Mouse (Mus musculus) adrenal gland, postnatal 36 days (tissue): ENCODE data around the gene Apoc3. TPM values are rescaled to one million over a fixed set of nuclear protein-coding genes. Genes with fewer than 3 reads are reported as not detected.

Experiments
- DNase-seq, 2 experiments: peaks; one replicate each; pipeline ENCODE4 v3.0.0; 2021; ENCODE audit warnings: mixed read lengths in 1 of 2
- total RNA-seq, 2 experiments: library from RNA; stranded (reverse); gene quantifications; 2 replicates each; pipeline ENCODE4 v1.2.3; 2021

The Apoc3 gene
- total RNA-seq, 2 experiments from 2014 or later: 6.8 to 12.5 TPM

DNA sequence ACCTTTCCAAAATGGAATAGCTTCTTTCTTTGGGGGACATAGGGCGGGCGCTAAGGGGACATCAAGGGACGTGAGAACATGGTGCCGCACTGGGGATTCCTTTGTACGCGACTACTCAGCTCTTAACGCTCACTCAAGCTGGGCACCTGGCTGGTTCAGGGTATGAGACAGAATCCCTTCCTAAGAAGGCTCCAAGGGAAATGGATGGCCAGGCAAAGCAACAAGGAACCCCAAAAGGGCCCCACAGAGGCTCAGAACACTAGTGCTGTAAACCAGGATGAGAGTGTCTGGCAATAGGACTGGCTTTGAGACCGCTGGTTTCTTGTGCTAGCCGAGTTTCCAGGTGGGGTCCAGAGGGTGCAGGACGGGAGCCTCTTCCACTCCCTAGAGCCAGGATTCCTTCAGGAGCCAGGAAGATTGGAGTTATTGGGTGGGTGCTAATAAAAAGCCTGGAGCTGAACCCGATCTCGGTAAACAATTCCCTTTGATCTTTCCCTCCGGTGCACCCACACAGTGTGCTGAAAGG is 4.9 kb downstream of the Apoc3 start:
- DNase-seq: no peak

DNA sequence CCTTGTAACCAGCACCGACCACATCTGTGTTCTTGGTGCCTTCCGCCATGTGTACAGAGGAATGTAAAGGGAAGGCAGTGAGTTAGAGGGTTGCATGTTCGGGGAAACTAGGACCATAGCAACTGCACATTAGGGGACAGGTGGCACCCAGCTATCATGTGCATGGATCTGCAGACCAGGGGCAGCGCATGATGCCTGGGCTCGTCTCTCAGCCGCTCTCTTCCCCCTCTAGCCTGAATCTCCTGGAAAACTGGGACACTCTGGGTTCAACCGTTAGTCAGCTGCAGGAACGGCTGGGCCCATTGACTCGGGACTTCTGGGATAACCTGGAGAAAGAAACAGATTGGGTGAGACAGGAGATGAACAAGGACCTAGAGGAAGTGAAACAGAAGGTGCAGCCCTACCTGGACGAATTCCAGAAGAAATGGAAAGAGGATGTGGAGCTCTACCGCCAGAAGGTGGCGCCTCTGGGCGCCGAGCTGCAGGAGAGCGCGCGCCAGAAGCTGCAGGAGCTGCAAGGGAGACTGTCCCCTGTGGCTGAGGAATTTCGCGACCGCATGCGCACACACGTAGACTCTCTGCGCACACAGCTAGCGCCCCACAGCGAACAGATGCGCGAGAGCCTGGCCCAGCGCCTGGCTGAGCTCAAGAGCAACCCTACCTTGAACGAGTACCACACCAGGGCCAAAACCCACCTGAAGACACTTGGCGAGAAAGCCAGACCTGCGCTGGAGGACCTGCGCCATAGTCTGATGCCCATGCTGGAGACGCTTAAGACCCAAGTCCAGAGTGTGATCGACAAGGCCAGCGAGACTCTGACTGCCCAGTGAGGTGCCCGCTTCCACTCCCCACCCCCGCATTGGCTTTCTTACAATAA is 5.6 kb downstream of the Apoc3 start:
- DNase-seq: peak; percentile 84 to 90

DNA sequence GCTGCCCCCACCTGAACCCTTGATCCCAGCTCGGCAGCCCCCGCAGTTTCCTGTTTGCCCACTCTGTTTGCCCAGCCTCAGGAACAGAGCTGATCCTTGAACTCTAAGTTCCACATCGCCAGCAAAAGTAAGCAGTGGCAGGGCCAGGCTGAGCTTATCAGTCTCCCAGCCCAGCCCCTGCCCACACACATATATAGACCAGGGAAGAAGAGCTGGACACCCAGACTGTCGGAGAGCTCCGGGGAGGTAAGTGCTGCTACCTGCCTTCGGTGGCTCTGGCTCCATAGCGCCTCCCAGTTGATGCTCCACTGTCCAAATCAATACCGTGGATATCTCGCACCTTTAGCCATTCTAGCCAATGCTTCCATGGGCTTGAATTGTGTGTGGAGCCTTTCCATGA is 6.9 kb downstream of the Apoc3 start, which contains the start of gene Apoa1:
TSS of gene Apoa1 (plus strand) at position 90 of the 400 bp plus-strand sequence.
- no peak for DNase-seq

DNA sequence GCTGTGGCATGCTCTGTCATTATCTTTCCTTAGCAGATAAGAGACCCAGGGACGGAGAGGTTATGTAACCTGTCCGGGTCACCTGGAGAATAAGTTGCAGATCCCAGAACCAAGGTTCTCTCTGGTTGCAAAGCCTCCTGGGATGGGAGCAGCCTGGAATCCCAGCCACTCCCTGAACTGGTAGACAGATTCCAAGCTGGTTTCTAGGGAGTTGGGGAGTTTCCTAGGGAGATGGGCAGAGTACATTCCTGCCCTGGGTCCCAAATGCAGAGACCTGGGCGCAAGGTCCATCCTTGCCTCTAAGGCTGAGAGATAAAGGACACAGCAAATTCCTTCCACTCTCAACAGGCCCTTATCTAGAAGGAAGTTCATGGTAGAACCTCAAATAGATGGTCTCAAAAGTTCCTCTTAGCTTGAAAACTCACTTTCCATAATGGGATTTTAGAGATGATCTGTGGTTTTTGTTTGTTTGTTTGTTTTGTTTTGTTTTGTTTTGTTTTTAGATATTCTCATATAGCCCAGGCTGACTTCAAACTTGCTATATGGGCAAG is 8.3 kb downstream of the Apoc3 start:
- no peak for DNase-seq

DNA sequence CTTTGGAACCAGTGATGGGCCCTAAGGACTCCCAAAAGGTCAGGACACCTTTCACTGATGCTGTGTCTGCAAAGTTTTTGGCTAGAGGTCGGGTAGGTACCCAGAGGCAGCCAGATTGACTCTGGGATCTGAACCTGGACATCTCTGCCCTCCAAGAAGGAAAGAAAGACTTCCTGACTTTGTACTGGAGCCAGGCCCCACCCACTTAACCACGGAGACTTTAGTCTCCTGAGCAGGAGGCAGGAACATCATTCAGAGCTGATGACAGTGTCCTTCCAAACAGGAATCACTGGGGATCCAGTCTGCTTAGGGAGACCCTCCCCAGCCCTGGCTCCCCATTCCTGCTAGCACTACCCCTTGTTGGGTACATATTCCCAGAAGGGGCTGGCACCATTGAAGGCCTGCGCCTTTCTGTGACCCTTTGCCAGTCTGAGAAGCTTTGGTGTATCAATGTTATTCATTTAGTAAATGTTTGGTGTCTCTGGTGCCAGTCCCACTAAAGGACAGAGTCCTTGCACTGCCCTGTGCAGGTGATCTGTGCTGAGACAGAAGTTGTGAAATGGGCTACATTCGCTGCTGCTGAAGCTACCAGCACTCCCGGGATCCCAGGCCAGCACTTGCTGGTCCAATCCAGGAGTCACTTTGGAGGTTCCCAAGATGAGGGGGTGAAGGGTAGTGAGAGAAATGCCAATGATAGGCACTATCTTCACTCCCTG is 10.3 kb downstream of the Apoc3 start:
- DNase-seq: no peak

DNA sequence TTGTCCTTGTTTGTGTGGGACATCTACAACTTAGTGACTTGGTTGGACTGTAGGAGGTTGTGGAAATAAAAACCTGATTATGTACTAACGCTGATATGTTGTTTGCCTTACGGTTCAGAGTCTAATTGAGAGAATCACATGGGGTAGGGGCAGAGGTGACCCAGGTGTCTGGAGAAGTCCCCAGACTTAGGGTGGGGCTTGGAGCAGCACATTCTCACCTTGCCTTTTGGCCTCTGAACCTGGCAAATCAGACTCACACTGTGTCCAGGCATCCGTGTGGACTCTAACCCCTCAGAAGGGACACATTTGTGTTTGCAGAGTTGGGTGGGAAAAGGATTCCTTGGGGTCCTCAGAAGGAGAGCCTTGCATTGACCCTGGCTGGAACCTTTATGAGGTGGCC is 11.3 kb downstream of the Apoc3 start:
- no peak for DNase-seq

DNA sequence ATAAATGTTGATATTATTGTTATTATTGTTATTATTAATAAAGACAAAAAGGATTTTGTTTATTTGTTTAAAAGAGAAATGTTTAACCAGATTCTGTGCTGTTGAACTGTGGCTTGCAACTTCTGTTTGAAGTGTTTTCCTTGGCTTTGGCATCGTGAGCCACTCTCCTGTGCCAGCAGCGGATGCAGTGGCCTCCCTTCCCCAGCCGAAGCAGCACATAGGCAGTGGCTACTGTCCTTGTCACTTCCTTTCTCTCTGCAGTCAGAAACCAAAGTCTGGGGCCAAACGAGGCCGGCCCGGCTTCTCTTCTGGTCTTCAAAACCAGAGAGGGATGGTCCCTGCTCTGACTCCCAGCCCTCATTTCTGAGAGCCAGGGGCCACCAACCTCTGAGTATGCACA is 12.3 kb downstream of the Apoc3 start:
- no peak for DNase-seq

DNA sequence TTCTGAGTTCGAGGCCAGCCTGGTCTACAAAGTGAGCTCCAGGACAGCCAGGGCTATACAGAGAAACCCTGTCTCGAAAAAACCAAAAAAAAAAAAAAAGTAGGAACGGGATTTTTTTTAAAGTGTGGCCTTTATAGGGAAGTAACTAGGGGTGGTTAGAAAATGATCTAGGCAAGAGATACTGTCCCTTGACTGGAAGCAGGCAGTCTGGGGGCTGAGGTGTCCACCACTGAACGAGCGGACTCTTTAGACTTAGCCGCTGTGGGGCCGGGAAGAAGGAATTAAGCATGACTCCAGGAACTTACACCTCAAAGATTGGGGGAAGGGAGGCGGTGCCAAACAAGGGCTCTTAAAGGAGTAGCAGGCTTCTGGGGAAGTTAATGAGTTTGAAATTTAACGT is 17.3 kb downstream of the Apoc3 start:
- DNase-seq: no peak

DNA sequence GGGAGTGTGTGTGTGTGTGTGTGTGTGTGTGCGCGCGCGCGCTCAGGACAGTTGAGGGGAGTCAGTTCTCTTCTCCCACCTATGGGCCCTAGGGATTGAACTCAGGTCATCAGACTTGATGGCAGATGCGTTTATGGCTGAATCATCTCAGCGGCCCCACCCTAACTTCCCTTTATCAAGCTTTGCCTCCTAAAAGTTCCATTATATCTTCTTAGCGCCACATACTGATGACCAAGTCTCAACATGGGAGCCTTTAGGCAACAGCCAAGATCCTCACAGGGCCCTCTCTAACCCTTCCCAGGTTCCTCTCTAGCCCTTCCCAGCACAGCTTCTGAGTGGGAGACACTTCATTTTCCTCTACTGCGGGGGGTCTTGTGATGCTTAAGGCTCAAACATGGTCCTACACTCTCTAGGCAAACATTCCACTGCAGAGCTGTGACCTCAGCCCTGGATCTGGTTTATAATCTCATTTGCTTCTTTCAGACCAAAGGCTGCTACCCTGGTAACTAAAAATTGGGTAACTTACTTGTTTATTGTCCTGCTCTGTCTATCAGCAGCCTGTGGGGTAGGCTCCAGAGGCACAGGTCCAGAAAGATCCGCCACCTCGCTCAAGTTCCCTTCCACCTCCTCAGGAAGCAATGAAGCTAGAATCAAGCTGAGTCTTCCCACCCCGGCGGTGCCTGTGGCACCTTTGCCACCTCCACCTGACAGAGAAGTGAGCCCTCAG is 18.5 kb downstream of the Apoc3 start:
- DNase-seq: no peak

DNA sequence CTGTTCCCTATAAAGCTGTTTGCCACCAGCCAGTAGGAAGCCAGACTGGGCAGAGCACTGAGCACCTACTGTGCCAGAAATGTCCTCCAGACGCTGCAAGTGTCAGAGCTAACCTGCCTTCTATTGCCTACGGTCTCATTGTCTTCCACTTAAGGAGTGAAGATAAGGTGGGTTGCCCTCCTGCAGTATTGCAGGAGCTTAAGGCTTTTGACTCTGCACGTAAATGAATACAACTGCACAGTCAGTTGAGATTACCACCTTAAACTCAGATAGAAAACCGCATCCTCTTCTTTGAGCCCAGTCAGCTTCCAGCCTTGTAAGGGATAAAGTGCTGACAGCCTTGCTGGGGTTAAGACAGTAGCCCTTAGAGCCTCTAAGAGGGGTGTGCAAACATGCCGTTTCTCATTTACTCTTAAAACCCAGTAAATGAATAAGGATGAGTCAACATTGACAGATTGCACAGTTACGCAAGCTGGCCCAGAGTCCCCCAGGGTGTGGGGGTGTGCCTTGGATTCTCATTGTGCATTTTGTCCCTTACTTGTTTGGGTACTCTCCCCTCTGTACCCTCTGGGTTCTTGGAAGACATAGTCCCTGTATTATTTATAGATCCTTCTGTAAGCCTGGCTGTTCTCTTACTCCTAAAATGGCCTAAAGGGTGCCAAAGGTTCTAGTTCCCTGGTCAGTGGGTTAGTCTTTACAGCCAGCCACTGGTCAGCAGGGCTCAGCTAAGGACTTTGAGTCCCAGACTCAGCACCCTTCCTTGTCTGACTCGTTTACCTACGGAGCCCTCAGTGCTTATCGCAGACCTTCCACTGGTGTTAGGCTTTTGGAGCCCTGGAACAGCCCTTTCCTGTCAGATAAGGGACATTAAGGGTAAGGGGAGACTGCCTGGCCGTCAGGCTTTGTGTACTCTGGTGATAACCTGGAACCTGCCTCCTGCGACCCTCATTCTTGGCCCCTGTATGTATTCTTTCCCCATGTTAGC is 19.8 kb downstream of the Apoc3 start:
- DNase-seq: peak in 1 of 2 experiments; percentile 47

DNA sequence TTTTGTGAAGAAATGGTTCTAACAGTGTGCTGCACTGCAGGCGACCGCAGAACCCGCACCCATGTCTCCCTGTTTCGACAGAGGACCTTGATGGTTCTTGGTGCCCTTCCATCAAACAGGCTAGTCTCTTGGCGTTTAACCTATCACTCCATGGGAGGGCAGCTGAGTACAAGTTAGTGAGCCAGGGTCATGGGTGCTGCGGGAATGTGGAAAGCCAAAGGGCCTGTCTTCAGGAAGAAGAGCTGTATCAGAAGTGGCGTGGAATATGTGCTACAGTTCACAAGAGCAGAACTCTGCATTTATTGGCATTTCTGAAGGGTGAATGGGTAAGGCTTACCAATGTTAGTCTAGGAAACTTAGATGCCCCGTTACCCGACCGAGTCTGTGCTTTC is 20.5 kb downstream of the Apoc3 start:
- DNase-seq: no peak

DNA sequence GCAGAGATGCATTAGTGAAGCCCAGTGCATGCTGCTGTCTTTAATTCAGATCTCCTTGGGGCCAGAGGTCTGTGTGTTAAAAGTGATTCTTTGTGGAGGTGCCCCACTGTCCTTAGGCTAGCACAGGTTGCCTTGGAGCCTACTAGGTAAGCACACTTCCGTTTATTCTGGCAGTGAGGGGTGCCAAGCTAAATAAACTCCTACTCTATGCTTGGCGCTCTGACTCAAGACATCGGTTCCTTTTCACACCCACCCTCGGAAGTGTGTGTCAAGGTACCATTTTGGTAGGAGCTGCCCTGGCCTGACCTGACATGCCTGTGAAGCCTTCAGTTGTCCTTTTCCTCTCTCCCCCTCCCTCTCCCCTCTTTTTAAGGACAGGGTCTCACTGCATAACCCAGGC is 21.2 kb downstream of the Apoc3 start:
- DNase-seq: no peak

DNA sequence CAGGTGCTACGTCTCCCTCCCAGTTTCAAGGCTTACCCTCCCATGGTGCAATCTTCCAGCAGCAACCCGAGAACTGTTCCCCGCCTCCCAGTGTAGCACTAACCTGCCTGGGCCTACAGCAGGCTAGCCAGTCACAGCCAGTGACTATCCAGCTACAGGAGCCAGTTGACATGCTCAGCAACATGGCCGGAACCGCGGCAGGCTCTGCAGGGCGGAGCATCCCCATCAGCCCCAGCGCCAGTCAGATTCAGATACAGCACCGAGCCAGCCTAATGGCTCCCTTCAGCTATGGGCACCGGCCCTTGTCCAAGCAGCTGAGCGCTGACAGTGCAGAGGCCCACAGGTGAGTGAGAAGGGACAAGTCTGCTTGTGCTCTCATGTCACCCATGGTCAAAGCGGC is 25.0 kb downstream of the Apoc3 start:
- DNase-seq: no peak

DNA sequence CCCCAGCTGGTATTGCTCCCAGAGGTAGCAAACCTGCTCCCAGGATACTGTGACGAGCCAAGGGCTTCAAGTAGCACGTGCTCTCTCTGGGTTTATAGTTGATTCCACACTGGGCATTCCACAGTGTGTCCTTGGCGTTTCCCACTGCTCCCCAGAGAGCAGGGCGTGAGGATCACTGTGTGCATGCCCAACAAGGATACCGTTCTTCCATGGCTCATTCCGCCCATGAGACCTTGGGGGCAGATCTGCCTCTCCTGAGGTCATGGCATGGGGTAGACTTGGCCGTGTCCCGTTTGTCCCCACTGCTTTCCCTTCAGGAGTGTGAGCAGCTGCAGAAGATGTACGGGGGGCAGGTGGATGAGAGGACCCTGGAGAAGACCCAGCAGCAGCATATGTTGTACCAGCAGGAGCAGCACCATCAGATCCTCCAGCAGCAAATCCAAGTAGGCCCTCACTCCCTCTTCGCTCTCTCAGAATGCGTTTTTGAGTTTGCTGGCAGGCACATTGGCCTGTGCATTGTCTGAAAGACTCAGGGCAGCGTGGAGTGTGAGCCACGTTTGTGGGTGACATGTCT is 26.9 kb downstream of the Apoc3 start:
- peak; percentile 49 to 56 for DNase-seq

DNA sequence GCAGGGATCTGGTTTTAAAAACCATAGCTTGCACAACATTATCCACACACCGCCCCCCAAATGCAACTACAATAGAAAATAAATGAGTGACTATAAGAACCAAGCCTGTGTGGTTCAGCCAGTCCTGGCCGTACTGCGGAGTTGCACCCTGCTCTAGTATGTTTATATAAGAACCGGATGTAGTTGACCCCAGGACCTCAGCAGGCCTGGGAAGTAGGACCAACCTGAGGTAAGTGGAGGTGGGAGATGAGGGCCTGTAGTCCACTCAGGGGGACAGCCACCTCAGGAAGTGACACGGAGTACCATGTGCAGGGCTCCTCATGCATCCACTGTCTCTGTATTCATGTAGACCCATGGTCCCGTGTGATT is 28.0 kb downstream of the Apoc3 start:
- no peak for DNase-seq

DNA sequence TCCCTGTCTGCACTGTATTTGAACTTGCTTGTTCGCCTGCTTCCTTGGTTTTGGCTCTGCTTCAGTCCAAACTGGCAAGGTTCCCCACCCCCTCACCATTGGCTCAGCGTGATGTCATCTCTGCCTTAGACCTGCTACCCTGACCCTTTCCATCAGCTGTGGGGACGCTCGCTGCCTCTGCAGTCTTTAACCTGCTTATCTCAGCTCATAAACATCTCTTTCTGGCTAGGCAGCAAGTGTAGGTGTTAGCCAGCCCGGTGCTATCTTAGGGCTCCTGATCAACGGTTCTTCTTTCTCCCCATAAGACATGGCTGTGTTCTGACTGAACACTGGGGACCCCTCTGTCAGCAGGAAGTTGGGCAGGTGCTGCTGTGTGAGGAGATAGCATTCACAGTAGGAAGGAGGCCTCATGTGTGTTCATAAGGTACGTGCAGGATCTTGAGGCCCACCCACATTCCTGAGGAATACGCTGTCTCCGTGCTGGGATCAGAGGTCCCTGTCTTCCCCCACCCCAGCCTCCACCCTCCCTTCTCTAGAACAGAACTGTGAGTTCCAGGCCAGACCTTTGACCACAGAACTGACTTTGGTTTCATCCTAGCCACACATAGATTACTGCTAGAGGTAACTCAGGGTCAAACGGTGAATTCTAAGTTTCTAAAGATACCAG is 28.5 kb downstream of the Apoc3 start:
- DNase-seq: peak in 1 of 2 experiments; percentile 49

DNA sequence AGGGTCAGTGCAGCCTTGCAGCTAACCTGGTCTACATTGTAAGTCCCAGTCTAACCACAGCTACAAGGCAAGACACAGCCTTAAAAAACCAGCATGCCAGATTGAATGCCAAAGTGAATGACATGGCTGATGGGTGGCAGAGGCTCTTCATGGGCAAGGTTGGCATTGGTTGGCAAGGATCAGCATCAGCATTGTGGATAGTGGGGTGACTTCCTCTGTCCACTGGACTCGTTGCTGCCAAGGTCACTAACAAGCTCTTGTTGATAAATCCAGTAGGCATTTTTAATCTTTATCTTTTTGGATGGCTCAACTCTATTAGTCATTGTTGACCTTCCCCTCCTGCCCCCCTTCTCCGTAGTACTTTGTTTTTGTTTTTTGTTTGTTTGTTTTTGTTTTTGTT is 35.8 kb downstream of the Apoc3 start:
- DNase-seq: peak; percentile 47 to 53

DNA sequence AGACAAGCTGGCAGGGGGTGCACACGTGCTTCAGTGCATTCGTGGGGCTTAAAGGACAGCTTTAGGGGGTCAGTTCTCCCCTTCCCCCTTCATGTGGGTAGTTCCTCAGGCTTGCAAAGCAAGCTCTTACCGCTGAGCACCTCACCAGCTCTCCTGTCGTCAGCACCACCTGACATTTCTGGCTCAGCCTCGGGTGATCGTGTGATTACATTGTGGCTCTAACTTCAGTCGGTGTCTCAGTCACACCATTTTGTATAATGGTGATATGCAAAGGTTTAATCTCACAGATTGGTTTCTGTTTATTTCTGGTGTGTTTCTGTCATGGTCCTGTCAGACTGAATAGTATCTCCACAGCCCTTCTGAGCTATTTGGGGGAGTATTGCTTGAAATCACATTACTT is 36.5 kb downstream of the Apoc3 start:
- no peak for DNase-seq

DNA sequence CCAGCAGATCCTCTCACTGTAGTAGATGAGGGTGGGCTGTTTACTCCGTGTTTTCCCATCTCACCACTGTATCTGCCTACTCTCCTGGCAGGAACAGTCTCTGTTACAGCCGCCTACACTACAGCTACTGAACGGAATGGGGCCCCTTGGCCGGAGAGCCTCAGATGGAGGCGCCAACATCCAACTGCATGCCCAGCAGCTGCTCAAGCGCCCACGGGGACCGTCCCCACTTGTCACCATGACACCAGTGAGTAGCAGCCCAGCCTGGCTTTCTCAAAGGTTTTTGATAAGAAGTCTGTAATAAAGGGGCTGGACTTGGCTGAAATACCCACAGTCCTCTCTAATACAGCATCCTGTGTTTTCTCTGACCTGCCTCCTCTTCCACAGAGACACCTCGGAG is 37.0 kb downstream of the Apoc3 start:
- DNase-seq: no peak

DNA sequence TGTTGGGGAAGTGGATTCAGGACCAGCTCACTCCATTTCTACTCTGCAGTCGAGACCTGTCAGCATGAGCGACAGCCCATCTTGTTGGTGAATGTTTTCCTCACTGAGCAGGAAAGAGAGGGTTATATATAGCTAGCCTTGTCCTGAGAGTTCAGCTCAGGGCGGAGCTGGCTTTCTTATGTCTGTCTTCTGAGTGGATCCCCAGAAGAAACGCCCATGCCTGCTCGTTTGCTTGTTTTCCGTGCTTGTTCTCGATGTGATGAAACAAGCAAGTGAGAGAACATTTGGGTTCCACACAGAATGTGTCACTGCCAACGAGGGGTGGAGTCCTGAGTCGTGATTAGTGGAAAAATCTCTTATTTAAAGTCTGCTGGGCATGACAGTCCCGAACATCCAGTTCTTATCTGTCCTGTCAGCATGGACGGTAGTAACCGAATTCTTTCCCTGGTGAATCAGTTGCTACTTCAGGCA is 38.7 kb downstream of the Apoc3 start:
- DNase-seq: peak; percentile 52 to 60
